Mouse (Mus musculus) gastrocnemius, postnatal 36 days (tissue): Measurements from ENCODE around the gene Nr2e3. TPM values are rescaled to one million over a fixed set of nuclear protein-coding genes. Genes with fewer than 3 reads are reported as not detected.
"Not testable (repeated sequence)": the region's sequence is repeated elsewhere in the genome, so short reads cannot be mapped to it uniquely, and the experiment has no call there.

Experiments
- DNase-seq, 2 experiments: peaks; one replicate each; pipeline ENCODE4 v3.0.0; 2022
- intact Hi-C: fragments of 180-260 bp; cut with DNase I; formaldehyde crosslinking; loops from one replicate; pipeline ENCODE4 v1.15.1; 2025
- total RNA-seq, 2 experiments: library from RNA; stranded (reverse); gene quantifications; 2 replicates each; pipeline ENCODE4 v1.2.3; 2021

Nr2e3 gene
- total RNA-seq, 2 experiments from 2014 or later, result not detected

DNA sequence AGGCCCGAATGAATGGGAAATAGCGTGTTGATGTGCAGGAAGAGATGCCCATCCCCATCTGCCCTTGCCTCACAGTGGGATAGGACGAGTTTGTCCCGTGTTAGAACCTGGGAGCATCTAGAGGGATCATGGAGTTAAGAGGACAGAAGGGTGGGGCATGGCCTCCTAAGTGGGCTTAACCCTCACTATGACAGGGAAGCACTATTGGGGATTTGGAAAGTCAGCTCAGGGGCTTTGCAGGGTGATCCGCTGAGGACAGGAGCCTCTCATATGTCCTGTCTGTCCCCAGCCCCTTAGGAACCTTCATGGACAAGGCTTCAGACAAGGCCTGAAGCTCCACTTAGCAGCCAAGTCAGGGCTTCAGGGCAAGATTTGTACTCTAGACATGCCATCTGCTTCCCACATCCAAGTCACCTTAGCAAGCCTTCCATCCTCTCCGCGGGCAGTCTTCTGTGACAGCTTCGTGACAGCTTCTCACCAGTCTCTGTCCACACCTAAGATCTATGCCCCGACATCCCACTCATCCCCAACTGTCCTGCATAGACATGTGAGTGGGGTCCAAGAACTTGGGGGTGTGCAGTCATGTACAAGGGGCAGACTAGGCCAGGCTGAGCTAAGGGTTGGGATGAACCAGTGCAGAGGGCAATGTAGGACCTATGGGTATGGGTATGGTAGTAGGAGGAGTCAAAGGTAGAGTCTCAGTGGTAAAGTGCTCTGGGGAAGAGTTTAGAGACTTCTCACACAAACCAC is 9.3 kb downstream of the Nr2e3 start:
- DNase-seq, result no peak
- intact Hi-C loops, result no loop called here

DNA sequence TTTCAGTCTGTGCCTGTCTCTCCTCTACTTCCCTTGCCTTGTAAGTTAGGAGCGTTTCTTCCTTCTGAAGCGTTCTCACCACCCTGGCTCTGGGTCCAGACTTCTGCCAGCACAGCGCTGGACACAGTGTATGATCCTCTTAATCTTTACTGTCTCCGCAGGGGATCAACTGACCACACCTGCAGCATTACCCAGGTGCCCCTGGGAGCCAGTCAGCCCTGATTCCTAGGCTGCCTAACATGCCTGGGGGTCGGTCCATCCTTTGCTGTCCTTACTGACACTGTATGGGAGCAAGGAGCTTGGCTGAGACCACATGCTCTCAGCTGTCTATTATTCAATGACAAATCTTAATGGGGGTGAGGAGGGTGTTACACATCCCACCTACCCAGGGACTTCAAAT is 10.5 kb downstream of the Nr2e3 start:
- intact Hi-C loops, result no loop called here
- DNase-seq, result no peak

DNA sequence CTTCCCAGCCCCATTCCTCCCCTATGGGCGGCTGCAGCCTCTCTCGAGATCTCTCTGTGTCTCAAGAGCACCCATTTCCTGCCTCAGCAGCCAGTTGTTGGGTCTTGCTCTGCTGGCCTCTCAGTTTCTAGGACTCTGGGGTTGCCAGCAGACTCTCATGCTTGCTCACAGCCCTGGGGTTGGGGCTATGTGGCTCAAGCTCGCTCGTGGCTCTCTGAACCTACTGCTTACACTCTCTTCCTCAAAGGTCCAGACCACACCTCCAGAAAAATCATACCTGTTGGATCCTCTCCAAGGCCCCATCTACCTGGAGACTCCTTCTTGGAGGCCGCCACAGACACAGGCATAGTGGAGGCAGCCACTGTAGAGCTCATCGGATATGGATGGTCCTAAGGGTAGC is 10.9 kb downstream of the Nr2e3 start:
- intact Hi-C loops, result no loop called here
- no peak for DNase-seq

DNA sequence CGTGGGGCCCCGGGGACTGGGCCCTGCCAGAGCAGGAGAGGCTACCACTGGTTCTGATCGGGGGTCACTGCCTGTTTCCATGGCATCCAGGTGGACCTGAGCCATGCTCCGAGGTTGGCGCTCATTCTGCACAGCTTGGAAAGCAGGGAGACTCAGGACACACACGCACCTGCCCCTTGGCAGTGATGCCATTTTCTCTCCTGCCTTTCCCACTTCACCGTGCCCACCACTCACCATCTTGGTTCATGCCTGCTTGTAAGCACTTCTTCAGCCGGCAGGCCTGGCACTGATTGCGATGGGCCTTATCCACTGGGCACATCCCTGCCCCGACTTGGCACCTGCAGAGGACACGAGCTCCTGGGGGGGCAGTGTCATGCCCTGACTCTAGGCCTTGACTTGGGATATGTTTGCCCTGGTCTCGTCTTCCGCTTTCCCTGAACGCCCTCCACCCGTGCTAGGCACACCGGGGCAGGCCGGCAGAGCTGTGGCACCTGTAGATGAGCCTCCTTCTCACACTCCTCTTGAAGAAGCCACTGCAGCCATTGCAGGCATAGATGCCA is 11.7 kb downstream of the Nr2e3 start:
- no peak for DNase-seq
- intact Hi-C loops, result no loop called here

DNA sequence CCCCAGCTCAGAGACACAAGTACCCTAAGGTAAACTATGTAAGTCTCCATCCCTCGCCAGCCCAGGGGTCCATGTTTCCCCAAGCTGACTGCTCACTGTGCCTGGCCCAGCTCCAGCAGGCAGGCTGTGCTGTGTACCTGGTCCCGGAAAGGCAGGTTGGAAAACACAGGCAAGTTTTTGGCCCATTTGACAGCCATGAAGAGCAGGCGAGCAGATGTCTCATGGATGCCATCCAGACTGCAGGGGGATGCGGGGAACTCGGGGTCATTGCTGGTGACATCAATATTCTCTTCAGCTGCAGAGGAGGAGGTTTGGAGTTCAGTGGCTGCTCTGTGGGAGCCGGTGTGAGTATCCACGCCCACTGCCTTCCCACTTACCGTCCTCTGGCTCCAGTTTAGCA is 12.2 kb downstream of the Nr2e3 start:
- intact Hi-C loops, result no loop called here
- no peak for DNase-seq

DNA sequence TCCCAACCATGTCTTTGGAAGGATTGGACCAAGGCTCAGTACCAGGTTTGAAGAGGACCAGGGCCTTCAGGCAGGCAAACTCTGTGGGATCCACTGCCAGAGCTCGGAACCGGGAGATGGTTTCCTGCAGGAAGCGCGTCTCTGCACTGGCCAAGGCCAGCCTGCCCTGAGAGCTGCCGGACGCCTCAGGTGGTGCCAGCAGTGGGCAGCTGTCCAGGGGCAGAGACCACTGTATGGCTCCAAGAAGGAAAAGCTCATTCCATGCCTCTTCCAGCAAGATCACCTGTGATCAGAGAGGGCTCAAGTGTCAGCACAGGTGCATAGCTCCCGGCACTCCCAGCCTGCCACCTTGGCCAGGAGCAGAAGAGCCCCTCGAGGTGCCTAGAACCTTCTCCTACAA is 13.2 kb downstream of the Nr2e3 start:
- intact Hi-C loops, result no loop called here
- DNase-seq, result no peak

DNA sequence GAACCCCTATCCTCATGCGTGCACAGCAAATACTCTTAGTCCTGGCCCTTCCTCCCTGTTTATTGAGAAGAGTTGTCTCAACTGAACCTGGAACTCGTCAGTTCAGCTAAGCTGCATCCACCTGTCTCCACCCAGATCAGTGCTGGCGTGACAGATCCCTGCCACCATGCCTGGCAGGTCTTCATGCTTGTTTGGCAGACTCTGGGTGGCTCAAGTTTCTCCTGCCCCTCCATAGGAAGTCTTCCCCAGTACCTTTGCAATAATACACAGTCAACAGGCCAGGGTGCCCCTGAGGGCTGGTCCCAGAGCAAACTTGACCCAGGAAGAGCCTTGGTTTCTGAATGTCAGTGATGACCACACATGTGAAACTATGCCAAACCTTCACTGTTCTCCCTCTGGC is 15.2 kb downstream of the Nr2e3 start:
- no peak for DNase-seq
- intact Hi-C loops, result no loop called here

DNA sequence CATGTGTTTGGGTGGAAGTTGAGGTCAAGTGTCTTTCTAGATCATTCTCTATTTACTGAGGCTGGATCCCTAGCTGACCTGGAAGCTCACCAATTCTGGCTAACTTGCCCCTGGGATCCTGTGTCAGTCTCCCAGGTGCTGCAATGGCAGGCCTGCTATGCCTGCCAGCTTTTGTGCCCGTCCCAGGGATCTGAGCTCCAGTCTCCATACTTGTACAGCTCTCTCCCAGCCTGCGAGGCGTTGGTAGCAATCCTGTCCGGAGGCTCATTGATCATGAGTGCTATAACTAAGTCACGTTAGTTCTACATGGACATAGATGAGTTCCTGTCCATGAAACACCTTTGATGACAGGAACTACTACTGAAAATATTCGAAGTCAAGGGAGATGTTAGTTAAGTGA is 16.6 kb downstream of the Nr2e3 start:
- intact Hi-C loops, result no loop called here
- DNase-seq, result no peak

DNA sequence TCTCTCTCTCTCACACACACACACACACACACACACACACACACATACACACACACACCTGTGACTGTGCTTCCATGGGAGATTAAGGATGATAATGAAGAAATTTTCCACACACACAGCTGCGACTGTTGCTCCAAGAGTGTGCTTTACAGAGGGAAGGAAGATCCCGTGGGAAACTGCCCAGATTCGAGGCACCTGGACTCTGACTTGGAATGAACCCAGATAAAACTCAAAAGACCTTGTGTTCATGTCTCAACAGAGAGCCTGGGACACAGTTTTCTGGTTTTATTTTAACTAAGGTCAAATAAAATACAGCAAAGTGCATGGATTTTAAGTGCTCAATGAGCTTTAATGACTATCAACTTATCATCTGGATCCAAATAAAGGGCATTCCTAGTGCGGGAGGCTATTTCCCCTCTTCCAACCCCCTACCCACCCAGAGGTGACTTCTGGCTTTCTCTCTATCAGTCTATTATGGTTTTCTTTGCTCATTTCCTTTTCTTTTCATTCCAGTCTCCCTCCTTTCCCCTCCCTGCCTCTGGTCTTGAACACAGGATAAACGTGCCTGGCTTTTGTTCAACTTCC is 17.9 kb downstream of the Nr2e3 start:
- DNase-seq, result no peak
- intact Hi-C loops, result no loop called here

DNA sequence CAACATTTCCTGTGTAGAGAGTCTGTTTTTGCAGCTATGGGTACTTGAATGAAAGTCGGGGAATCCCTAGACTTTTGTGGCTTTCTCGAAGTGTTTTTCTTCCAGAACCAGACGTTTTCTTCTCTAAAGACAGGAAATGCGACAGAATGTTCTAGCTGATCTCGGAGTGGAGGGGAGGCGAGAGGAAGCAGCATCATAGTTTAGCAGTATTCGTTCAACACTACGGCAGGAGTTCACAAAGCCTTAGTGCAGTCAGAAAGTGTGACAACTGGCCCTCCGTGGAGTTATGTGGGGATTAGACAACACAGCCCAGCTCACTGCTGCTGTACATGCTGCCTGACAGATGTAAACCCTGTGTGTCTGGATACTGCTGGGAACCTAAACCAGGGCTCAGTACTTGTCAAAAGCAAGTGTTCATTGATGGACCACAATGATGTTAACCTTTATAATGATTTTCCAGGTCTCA is 18.5 kb downstream of the Nr2e3 start:
- DNase-seq, result no peak
- intact Hi-C loops, result no loop called here

DNA sequence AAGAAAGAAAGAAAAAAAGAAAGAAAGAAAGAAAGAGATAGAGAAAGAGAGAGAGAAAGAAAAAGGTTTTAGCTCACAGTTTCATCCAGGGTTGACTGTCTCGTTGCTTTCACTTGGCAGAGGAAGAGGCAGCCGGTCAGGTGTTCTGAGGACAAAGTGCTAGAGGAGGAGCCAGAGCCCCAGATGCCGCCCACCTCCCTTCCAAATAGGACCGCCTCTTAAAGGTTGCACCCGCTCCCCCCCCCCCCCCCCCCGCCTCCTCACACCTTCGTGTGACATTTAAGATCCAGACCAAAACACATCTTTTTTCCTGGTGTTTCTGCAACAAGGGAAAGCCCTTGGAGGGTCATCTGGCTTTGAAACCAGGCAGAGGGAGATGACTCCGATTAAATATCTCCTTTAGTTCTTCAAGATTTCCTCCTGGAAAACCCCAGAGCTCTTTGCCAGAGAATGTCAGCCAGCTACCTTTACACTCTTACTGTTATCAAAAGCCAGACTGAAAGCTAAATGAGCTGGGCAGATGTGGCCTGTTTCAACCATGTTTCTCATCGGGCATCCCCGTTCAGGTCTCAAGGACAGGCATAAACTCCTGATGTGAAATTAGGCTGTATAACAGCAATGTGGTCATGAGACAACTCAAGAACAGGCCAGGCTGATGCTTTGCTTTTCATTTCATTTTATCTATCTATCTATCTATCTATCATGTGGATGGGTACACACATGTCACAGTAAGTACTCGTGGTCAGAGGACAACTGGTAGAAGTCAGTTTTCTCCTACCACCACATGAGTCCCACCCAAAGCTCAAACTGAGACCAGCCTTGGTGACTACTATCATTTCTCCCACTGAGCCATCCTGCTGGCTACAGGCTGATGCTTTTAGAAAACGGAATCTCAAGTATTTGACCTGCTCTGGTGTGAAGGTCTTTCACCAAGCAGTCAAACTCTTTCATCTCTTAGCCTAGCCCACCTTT is 19.3 kb downstream of the Nr2e3 start:
- intact Hi-C loops, result no loop called here
- no peak for DNase-seq

DNA sequence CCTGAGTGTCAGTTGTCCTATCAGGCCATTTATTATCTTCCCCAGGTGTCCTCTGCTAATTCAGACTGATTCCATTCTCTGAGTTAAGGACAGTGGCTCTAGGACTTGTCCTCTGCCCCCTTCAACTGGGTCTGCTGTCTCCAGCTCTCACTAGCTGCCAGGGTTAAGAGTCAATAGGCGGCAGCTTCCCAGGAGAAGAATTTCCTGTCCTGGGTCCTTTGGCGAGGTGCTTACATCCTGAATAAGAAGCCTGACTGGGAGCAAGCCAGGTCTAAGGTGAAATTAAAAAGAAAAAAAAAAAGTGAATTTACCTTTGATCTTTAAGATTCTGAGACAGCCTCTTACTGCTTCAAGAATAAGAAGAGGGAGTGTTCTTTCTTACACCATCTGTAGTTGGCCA is 20.8 kb downstream of the Nr2e3 start:
- intact Hi-C loops, result no loop called here
- DNase-seq, result no peak

DNA sequence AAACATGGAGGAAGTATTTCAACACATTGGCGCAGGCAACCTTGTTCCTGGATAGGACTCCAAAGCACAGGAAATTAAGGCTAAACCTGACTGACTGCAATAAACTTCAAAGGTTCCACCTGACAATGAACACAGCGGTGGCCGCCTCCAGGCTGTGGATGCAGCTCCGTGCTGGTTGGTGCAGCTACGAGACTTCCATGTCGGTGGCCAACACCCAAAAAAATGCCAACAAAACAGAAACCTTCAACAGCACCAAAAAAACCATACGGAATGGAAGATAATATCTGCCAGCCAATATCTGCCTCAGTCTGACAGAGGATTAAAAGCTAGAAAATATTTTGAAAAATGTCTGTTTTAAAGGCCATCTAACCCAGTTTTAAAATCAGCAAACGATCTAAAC is 21.9 kb downstream of the Nr2e3 start:
- no peak for DNase-seq
- intact Hi-C loops, result no loop called here

DNA sequence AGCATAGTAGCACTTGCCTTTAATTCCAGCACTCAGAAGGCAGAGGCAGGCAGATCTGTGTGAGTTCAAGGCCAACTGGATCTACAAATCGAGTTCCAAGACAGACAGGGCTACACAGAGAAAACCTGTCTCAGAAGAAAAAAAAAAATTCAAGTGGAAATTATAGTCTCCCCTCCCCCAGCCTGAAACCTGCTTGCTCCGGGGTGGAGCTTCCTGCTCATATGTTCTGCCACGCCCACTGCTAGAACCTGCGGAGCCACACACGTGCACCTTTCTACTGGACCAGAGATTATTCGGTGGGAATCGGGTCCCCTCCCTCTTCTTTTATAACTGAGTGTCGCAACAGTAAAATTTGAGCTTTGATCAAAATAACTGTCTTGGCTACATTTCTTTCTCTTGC is 24.6 kb downstream of the Nr2e3 start:
- intact Hi-C loops, DNase-seq: not testable (repeated sequence)

DNA sequence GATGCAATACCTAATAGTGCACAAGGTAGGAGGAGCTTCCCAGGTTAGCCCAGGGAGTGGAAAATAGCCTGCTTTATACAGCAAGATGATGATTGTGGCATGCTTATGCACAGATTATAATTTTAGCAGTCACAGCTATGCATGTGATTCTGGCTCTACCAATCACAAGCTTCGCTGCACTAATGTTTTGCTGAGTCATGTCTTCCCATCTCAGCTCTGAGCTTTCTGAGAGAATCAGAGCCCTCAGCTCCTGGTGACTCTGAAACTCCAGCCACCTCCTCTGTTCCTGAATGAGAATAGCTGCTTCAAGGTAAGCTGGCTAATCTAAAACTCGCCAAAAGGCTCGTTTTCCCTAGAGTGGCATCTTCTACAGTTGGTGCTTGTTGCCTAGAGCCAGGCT is 30.2 kb downstream of the Nr2e3 start:
- intact Hi-C loops, result no loop called here
- DNase-seq, result no peak

DNA sequence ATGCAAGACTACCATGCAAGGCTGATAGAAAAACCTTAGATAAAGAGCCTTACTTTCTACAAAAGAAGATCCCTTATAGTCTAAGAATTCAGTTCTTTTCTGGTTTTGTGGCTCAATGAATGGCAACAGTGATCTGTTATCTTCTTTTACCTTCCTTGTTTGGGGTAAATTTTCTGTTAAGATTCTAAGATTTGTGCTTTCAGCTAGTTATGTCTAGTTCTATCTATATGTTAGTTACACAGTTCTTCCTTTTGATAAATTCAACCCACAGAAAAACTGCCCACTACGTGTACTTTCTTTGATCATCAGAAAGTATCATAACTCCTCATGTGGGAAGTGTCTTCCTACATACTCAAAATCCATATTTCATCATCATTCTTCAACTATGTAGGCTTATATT is 45.7 kb downstream of the Nr2e3 start:
- intact Hi-C loops, result no loop called here
- DNase-seq, result no peak

DNA sequence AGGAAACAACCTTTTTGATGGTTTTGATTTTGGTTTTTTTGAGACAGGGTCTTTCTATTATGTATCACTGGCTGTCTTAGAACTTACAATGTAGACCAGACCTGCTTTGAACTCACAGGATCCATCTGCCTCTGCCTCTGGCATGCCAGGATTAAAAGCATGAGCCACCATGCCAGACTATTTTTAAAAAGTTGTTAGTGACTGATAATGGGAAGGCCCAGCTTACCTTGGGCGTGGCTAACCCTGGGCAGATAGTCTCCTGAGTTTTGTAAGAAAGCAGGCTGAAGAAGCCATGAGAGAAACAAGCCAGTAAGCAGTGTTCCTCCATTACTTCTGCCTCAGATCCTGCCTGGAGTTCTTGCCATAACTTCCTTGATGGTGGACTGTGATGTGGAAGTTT is 57.1 kb downstream of the Nr2e3 start:
- no peak for DNase-seq
- intact Hi-C loops, result no loop called here
